Comparison of ENCODE assay signal across 14 mouse cellular contexts in the genomic region with DNA sequence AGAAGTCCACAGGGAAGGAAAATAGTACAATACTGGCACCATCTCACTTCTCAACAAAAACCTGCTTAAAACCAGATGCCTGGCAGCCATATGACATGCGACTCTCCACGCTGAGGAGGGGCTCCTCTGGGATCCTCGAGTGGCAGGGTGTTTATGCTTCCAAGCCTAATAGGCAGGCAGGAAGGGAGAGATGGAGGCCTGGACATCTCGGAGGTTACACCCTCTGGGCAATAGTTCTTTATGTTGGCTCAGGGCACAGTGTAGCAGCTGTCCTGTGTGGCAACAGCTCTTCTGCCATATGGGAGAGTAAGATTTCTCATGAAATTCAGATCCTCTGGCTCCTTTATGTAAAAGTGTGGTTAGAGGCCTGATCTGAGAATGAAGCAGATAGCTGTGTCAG. TPM values are rescaled to one million over a fixed set of nuclear protein-coding genes. Genes with fewer than 3 reads are reported as not detected.
DNase-seq lines count a peak whose midpoint lies in the region; ATAC-seq and TF ChIP-seq lines count a peak whose summit lies in the region.
"Had no signal": no experiment of that assay in that cellular context is flagged by ENCODE, and none has a peak within 500 bp of the region (broad histone marks: within the 10 kb centered on the region; RNA-seq: fewer than 3 reads in every experiment).

No protein-coding gene starts in this region.

- peak; percentile 50; the same call in 1 of the 2 replicates for ATAC-seq in midbrain, embryonic 12.5 days (ENCODE audit: low FRiP score, low read depth)
- ATAC-seq in midbrain, embryonic 16.5 days = no peak

- no peak overlapping the region for H3K9ac ChIP-seq in midbrain, embryonic 12.5 days (replicated peaks)
- no peak overlapping the region for H3K9ac ChIP-seq in midbrain, embryonic 16.5 days (ENCODE audit: low read depth, low read length)
- H3K9ac ChIP-seq: heart, embryonic 15.5 days; limb, embryonic 12.5 days had no signal

- no peak overlapping the region for H3K4me3 ChIP-seq in midbrain, embryonic 12.5 days
- no peak overlapping the region for H3K4me3 ChIP-seq in midbrain, embryonic 16.5 days (ENCODE audit: low read depth, low read length)
- H3K4me3 ChIP-seq in hindbrain, embryonic 10.5 days = no peak overlapping the region
- H3K4me3 ChIP-seq in myocyte = no peak overlapping the region
- H3K4me3 ChIP-seq: heart, embryonic 15.5 days; limb, embryonic 12.5 days; megakaryocyte, embryonic 14.5 days had no signal

- peak; percentile 30 to 44 for DNase-seq in cerebellum, postnatal 14 days
- peak; percentile 25 for DNase-seq in hindbrain, embryonic 10.5 days (ENCODE audit: low spot score)
- no peak for DNase-seq in lung, postnatal 25 days (ENCODE audit: low spot score)
- DNase-seq in thymus, postnatal 10 days (ENCODE audit: low spot score in 2 of 2) = no peak
- DNase-seq in kidney, postnatal 10 days = no peak
- DNase-seq: kidney, adult 11 months; lung, adult 2 months; thymus, postnatal 25 days had no signal

- H3K27ac ChIP-seq in midbrain, embryonic 12.5 days (replicated peaks) = peak overlapping the region; percentile 49; the same call in 1 of the 2 replicates
- no peak overlapping the region for H3K27ac ChIP-seq in midbrain, embryonic 16.5 days (ENCODE audit: low read length)
- H3K27ac ChIP-seq in hindbrain, embryonic 10.5 days = peak overlapping the region; percentile 30
- H3K27ac ChIP-seq: heart, embryonic 15.5 days; limb, embryonic 12.5 days had no signal

- H3K4me2 ChIP-seq in midbrain, embryonic 12.5 days (replicated peaks) = no peak overlapping the region
- H3K4me2 ChIP-seq in midbrain, embryonic 16.5 days (ENCODE audit: low read length) = no peak overlapping the region
- H3K4me2 ChIP-seq in myocyte (ENCODE audit: low read depth) = no peak overlapping the region
- H3K4me2 ChIP-seq: heart, embryonic 15.5 days; limb, embryonic 12.5 days had no signal

- no peaks in the 10 kb centered on the region for H3K79me2 ChIP-seq in myocyte (ENCODE audit: control insufficient read depth, insufficient read depth)

- 47% methylated on average over 4 of the region's 4 CpGs for WGBS in midbrain, embryonic 12.5 days
- 26% methylated on average over 4 of the region's 4 CpGs for WGBS in midbrain, embryonic 16.5 days
- 46% methylated on average over 4 of the region's 4 CpGs for WGBS in hindbrain, embryonic 10.5 days

- H3K36me3 ChIP-seq in midbrain, embryonic 12.5 days = no peaks in the 10 kb centered on the region
- no peaks in the 10 kb centered on the region for H3K36me3 ChIP-seq in midbrain, embryonic 16.5 days (ENCODE audit: control insufficient read depth, insufficient read depth, low read length)
- H3K36me3 ChIP-seq in hindbrain, embryonic 10.5 days = no peaks in the 10 kb centered on the region
- H3K36me3 ChIP-seq in myocyte (ENCODE audit: control insufficient read depth, insufficient read depth) = no peaks in the 10 kb centered on the region
- H3K36me3 ChIP-seq: heart, embryonic 15.5 days; limb, embryonic 12.5 days had no signal

- no peak for TF ChIP-seq POLR2A in myocyte (IDR thresholded peaks at IDR 0.05; ENCODE audit: insufficient read length, low read depth)

- no peak overlapping the region for H3ac ChIP-seq in myocyte (ENCODE audit: control insufficient read depth, insufficient read length)

- no peaks in the 10 kb centered on the region for H3K9me3 ChIP-seq in midbrain, embryonic 12.5 days
- no peaks in the 10 kb centered on the region for H3K9me3 ChIP-seq in midbrain, embryonic 16.5 days (replicated peaks; ENCODE audit: control insufficient read depth, low read length, poor library complexity, severe bottlenecking)
- no peaks in the 10 kb centered on the region for H3K9me3 ChIP-seq in hindbrain, embryonic 10.5 days
- H3K9me3 ChIP-seq: heart, embryonic 15.5 days; limb, embryonic 12.5 days; megakaryocyte, embryonic 14.5 days had no signal

- H3K4me1 ChIP-seq in midbrain, embryonic 12.5 days = peaks cover 12% of the 10 kb centered on the region
- peaks cover 7% of the 10 kb centered on the region; the same call in 1 of the 2 replicates for H3K4me1 ChIP-seq in midbrain, embryonic 16.5 days (ENCODE audit: control insufficient read depth, insufficient read depth, low read length)
- H3K4me1 ChIP-seq in hindbrain, embryonic 10.5 days (replicated peaks) = peaks cover 30% of the 10 kb centered on the region
- H3K4me1 ChIP-seq: heart, embryonic 15.5 days; megakaryocyte, embryonic 14.5 days had no signal

- H3K27me3 ChIP-seq in midbrain, embryonic 12.5 days = no peaks in the 10 kb centered on the region
- H3K27me3 ChIP-seq in midbrain, embryonic 16.5 days (ENCODE audit: control insufficient read depth, insufficient read depth, low read depth, low read length) = no peaks in the 10 kb centered on the region
- H3K27me3 ChIP-seq in hindbrain, embryonic 10.5 days (ENCODE audit: insufficient read depth, poor library complexity, severe bottlenecking) = no peaks in the 10 kb centered on the region
- H3K27me3 ChIP-seq in myocyte (ENCODE audit: control insufficient read depth, insufficient read depth, insufficient read length) = no peaks in the 10 kb centered on the region
- H3K27me3 ChIP-seq: heart, embryonic 15.5 days; limb, embryonic 12.5 days; megakaryocyte, embryonic 14.5 days had no signal

TF ChIP-seq in myocyte, 11 proteins besides CTCF, POLR2A, EP300 and RAD21:
- TF ChIP-seq E2F4 (IDR thresholded peaks at IDR 0.05; ENCODE audit: insufficient read depth) = no peak
- no peak for TF ChIP-seq TCF12 (IDR thresholded peaks at IDR 0.05; ENCODE audit: insufficient read depth, poor library complexity, severe bottlenecking)
- 0 out of 2 replicates have a peak, but pooled peaks have one; percentile 29 for TF ChIP-seq CEBPB (IDR thresholded peaks at IDR 0.05; ENCODE audit: insufficient read depth, poor library complexity, severe bottlenecking)
- peak in 1 of 3 experiments; percentile 33 for TF ChIP-seq MYOG (IDR thresholded peaks at IDR 0.05; ENCODE audit: control insufficient read depth in 1 of 3, insufficient read depth in 1 of 3, insufficient read length in 2 of 3, low read depth in 2 of 3)
- TF ChIP-seq TCF3 (IDR thresholded peaks at IDR 0.05; ENCODE audit: insufficient read length, low read depth) = no peak
- peak in 1 of 3 experiments; percentile 29 for TF ChIP-seq MYOD1 (IDR thresholded peaks at IDR 0.05; ENCODE audit: control insufficient read depth in 1 of 3, insufficient read length in 2 of 3, low read depth in 2 of 3)
TF ChIP-seq in myocyte: peak in this region for 3.

RNA-seq across cellular contexts. Expression of a gene that starts 24.2 kb away (rescaled TPM):
- 27.2 and 27.6 TPM in 2 replicates for polyA plus RNA-seq in midbrain, embryonic 12.5 days (2016; fragmentation: Nextera tagmentation; extraction: Ambion mirVana)
- polyA plus RNA-seq in midbrain, embryonic 16.5 days (2015; fragmentation: Nextera tagmentation; extraction: Ambion mirVana) = 23.6 and 26.1 TPM in 2 replicates
- polyA plus RNA-seq in hindbrain, embryonic 10.5 days (2016; fragmentation: Nextera tagmentation; extraction: Ambion mirVana) = 11.2 and 18.7 TPM in 2 replicates
- polyA plus RNA-seq in myocyte (2012; fragmentation: generic; extraction: Trizol) = 6.6 TPM

Comparison
In these comparisons a context has a peak if more than half of its experiments do, and no peak if none do; other contexts are left out.
1. DNase-seq: peak in cerebellum, postnatal 14 days (2 of 2) and hindbrain, embryonic 10.5 days (single experiment); none in lung, postnatal 25 days (single experiment), thymus, postnatal 10 days (0 of 2) and kidney, postnatal 10 days (single experiment).